Mouse (Mus musculus) olfactory bulb, adult 2 months (tissue): Measurements from ENCODE around the gene Lmo7.

Source experiments
- CTCF ChIP-seq: fragments of 200-500 bp; IDR thresholded peaks from 2 replicates; pipeline ENCODE4 v1.5.1; 2012; ENCODE audit warnings: low read depth, mild to moderate bottlenecking, low read length, moderate library complexity; ENCODE audit not compliant: insufficient read depth
- POLR2A ChIP-seq: fragments of 200-500 bp; IDR thresholded peaks from 2 replicates; pipeline ENCODE4 v1.6.1; 2012; ENCODE audit warnings: mild to moderate bottlenecking, low read depth, low read length, moderate library complexity; ENCODE audit not compliant: insufficient read depth

DNA sequence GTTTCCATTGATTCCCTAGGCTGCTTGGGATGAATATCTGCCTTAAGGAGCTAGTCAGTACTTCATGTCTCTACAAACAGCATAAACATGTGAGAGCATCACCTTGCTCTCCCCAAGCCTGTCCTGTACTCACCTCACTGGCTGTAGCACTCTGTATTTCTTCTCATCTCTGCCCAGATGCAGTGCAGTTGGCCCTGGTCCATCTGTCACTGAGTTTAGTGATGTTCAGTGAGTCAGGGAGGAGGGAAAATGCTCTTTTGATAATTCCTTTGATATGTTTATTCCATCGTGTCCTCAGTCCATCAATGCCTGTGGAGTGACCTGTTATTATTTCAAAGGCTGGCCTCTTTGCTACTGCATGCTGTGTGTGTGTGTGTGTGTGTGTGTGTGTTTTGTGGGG is 235.2 kb downstream of the Lmo7 start:
- TF ChIP-seq CTCF = no peak
- TF ChIP-seq POLR2A = no peak
